Mouse (Mus musculus): ENCODE data around the gene Zfp865. TPM values are rescaled to one million over a fixed set of nuclear protein-coding genes. Genes with fewer than 3 reads are reported as not detected.
"Not testable (repeated sequence)": the region's sequence is repeated elsewhere in the genome, so short reads cannot be mapped to it uniquely, and the experiment has no call there.

Zfp865 gene
- 10 to 100 TPM; 35.9 TPM for total RNA-seq (2021)
- long read RNA-seq, full-length matches to known transcripts = 3 of 5 reads
- long read RNA-seq, partial matches to known transcripts = 2 of 5 reads
- long read RNA-seq, other reads (novel, unspliced or antisense) = 0 of 5 reads

- peak; percentile 99 for DNase-seq (ENCODE audit: low spot score in 2 of 2)
Observed at GRCm38 (mm10) chr7:5020000-5020681, at the start of gene Zfp865, which contains the start of gene Ccdc106. Gene Zfp865, plus strand, starts transcription at chr7:5020376. Gene Ccdc106, plus strand, starts transcription at chr7:5020553.

- no peak for DNase-seq (ENCODE audit: low spot score in 2 of 2)
Observed at GRCm38 (mm10) chr7:4971068-4971467, 49.1 kb upstream of the Zfp865 start, which contains the start of gene Sbk3. Gene Sbk3, minus strand, starts transcription at chr7:4971168.

GRCm38 (mm10) chr7:4971710-4972109 is 48.5 kb upstream of the Zfp865 start:
- DNase-seq (ENCODE audit: low spot score in 2 of 2) = no peak

- DNase-seq (ENCODE audit: low spot score in 2 of 2) = no peak
Observed at GRCm38 (mm10) chr7:4972321-4973047, 47.7 kb upstream of the Zfp865 start.

GRCm38 (mm10) chr7:4975455-4975854 is 44.7 kb upstream of the Zfp865 start:
- no peak for DNase-seq (ENCODE audit: low spot score in 2 of 2)

GRCm38 (mm10) chr7:4976832-4977231 is 43.3 kb upstream of the Zfp865 start:
- no peak for DNase-seq (ENCODE audit: low spot score in 2 of 2)

GRCm38 (mm10) chr7:4988250-4988649 is 31.9 kb upstream of the Zfp865 start:
- DNase-seq (ENCODE audit: low spot score in 2 of 2) = no peak

- no peak for DNase-seq (ENCODE audit: low spot score in 2 of 2)
Observed at GRCm38 (mm10) chr7:4993347-4993998, 26.7 kb upstream of the Zfp865 start.

GRCm38 (mm10) chr7:4993999-4994788 is 26.0 kb upstream of the Zfp865 start:
- no peak for DNase-seq (ENCODE audit: low spot score in 2 of 2)

GRCm38 (mm10) chr7:4995268-4996002 is 24.7 kb upstream of the Zfp865 start:
- no peak for DNase-seq (ENCODE audit: low spot score in 2 of 2)

- DNase-seq (ENCODE audit: low spot score in 2 of 2) = peak; percentile 85 to 96
Observed at GRCm38 (mm10) chr7:4996003-4996895, 23.9 kb upstream of the Zfp865 start, which contains the start of gene Zfp579. Gene Zfp579, minus strand, starts transcription at chr7:4996158.

- no peak for DNase-seq (ENCODE audit: low spot score in 2 of 2)
Observed at GRCm38 (mm10) chr7:4996934-4997333, 23.2 kb upstream of the Zfp865 start.

- no peak for DNase-seq (ENCODE audit: low spot score in 2 of 2)
Observed at GRCm38 (mm10) chr7:4999876-5000275, 20.3 kb upstream of the Zfp865 start.

- DNase-seq (ENCODE audit: low spot score in 2 of 2) = not testable (repeated sequence)
Observed at GRCm38 (mm10) chr7:5002876-5003275, 17.3 kb upstream of the Zfp865 start.

GRCm38 (mm10) chr7:5008229-5008628 is 11.9 kb upstream of the Zfp865 start:
- no peak for DNase-seq (ENCODE audit: low spot score in 2 of 2)

GRCm38 (mm10) chr7:5012681-5013513 is 7.3 kb upstream of the Zfp865 start:
- DNase-seq (ENCODE audit: low spot score in 2 of 2) = no peak

- DNase-seq (ENCODE audit: low spot score in 2 of 2) = peak; percentile 92 to 99
Observed at GRCm38 (mm10) chr7:5014251-5015117, 5.7 kb upstream of the Zfp865 start, which contains the start of the genes Zfp524 and Fiz1. Gene Zfp524, plus strand, starts transcription at chr7:5014415. Gene Fiz1, minus strand, starts transcription at chr7:5014697.

Measured in layer of hippocampus, adult 18-20 months (tissue).